Mouse (Mus musculus) gastrocnemius, adult 2 months (tissue): ENCODE results near the gene Aff1. TPM values are rescaled to one million over a fixed set of nuclear protein-coding genes. Genes with fewer than 3 reads are reported as not detected.
A peak's percentile ranks its signal among the peaks of the same experiment; 100 is the strongest.

Experiments
- DNase-seq: peaks from one replicate; pipeline ENCODE4 v3.0.0; 2022
- H3K27ac ChIP-seq: fragments of 200-600 bp; 2 replicates; pipeline ENCODE4 v1.8.1; 2022; ENCODE audit warnings: mild to moderate bottlenecking
- H3K4me3 ChIP-seq: fragments of 200-600 bp; 2 replicates; pipeline ENCODE4 v1.8.1; 2022; ENCODE audit warnings: mild to moderate bottlenecking, moderate library complexity
- CTCF ChIP-seq: fragments of 200-600 bp; IDR thresholded peaks from 2 replicates; pipeline ENCODE4 v1.8.1; 2022; ENCODE audit warnings: antibody characterized with exemption, mild to moderate bottlenecking, moderate library complexity
- intact Hi-C: fragments of 180-260 bp; cut with DNase I; formaldehyde crosslinking; loops from one replicate; pipeline ENCODE4 v1.15.1; 2025
- long read RNA-seq, 2 experiments: library from polyadenylated mRNA; stranded (forward); transcript quantifications; one replicate each; pipeline ENCODE4 v2.0.0; 2021
- total RNA-seq, 2 experiments: library from RNA; stranded (reverse); gene quantifications; 2 replicates each; pipeline ENCODE4 v1.2.3; 2021

Gene Aff1
- total RNA-seq, result 10 to 100 TPM; 46.7 to 52.8 TPM
- long read RNA-seq, experiment 1, full-length matches to known transcripts, result 1 of 9 reads
- long read RNA-seq, experiment 1, partial matches to known transcripts, result 6 of 9 reads
- long read RNA-seq, experiment 1, other reads (novel, unspliced or antisense), result 2 of 9 reads
- long read RNA-seq, experiment 2, full-length matches to known transcripts, result 1 of 6 reads
- long read RNA-seq, experiment 2, partial matches to known transcripts, result 4 of 6 reads
- long read RNA-seq, experiment 2, other reads (novel, unspliced or antisense), result 1 of 6 reads

DNA sequence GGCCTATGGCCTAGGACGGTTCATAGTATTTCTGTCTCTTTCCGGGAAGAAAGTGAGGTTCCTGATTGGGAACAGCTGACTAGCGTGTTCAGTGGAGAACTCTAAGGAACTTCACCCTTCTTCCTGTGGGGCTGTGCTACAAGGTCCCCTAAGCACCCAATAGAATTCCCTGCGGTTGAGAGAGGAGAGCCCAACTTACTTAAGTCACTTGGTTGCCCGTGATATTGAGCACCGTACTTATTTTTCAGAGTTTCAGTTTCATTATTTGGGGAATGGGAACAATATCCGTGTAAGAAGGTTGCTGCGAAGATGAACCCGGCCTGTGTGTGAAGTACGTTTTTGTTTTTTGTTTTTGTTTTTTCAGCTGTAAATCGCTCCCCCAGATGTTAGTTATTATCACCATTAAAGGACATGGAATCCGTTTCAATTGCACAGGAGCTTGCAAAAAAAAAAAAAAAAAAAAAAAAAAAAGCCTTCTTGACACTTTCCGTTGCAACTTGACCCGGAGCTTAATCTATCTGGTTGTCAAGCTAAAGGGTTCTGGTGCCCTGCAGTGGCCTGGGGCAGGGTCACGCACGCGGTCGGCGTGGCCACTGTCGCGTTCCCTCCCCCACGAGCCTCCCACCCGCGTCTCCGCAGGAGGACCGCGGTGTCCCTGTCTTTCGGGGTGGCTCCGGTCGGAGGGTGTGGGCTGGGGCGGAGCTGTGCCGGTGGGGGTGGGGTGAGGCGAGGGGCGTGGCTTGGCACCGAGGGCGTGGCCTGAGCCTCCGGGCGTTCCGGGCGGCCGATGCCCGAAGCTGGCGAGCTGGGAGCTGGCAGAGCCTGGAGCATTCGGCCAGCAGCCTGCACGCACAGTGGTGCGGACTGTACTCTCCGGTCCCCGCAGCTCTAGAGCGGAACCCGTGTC is at the start of gene Aff1:
TSS of gene Aff1 (plus strand) at position 751 of the 907 bp plus-strand sequence.
- TF ChIP-seq CTCF, result no peak
- H3K4me3 ChIP-seq, result peak within 1 kb of the TSS; percentile 98
- peak within 1 kb of the TSS; percentile 99 for H3K27ac ChIP-seq
- peak; percentile 98 for DNase-seq
- intact Hi-C loops, result loop anchor here (2.0 to 5.0 kb wide), 2 partner anchors 61 to 235 kb away; no protein-coding TSS in a partner anchor

DNA sequence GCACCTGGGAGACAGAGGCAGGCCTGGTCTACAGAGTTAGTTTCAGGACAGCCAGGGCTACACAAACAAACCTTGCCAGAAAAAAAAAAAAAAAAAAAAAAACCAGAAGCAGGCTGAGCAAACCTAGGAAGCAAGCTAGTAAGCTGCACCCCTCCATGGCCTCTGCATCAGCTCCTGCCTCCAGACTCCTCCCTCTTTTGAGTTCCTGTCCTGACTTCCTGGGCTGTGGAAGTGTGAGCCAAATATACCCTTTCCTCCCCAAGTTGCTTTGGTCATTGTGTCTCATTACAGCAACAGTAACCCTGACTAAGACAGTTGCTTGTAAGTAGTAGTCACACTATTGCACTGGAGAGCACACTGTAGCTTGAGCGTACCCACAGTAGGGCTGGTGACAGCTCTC is 48.0 kb upstream of the Aff1 start:
- Histone ChIP-seq H3K4me3 (no peak overlapping the region), H3K27ac (no peak overlapping the region)
- intact Hi-C loops, result no loop called here
- no peak for DNase-seq
- no peak for TF ChIP-seq CTCF

GRCm38 (mm10) chr5:103647320-103647719 is 44.9 kb upstream of the Aff1 start:
- TF ChIP-seq CTCF, result no peak
- DNase-seq, result no peak
- no peak overlapping the region for H3K4me3 ChIP-seq
- H3K27ac ChIP-seq, result no peak overlapping the region
- intact Hi-C loops, result no loop called here

DNA sequence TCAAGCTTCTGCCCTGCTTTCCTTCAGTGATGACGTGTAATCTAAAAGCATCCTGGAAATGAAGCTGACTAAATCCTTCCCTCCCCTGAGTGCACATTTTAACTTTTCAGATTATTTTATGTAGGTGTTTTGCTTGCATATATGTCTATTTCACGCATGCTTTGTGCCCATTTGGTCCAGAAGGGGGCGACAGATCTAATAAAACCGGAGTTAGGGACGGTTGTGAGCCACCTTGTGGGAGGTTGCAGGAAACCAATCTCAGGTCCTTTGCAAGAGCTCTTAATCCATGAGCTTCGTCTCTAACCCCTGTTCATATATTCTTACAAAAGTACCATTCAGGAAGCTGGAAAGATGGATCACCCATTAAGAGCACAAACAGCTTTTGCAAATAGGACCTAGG is 37.9 kb upstream of the Aff1 start:
- no peak overlapping the region for H3K4me3 ChIP-seq
- peak; percentile 52 for TF ChIP-seq CTCF

GRCm38 (mm10) chr5:103654780-103655179 is 37.4 kb upstream of the Aff1 start:
- Histone ChIP-seq H3K27ac (no peak overlapping the region), H3K4me3 (peak overlapping the region; percentile 85; the same call in 1 of the 2 replicates)
- no peak for TF ChIP-seq CTCF
- no peak for DNase-seq
- intact Hi-C loops, result loop anchor here (5.0 to 10.0 kb wide), 2 partner anchors 42 to 60 kb away; no protein-coding TSS in a partner anchor

More for the DNA sequence above, 37.9 kb upstream of the Aff1 start:
- no peak overlapping the region for H3K27ac ChIP-seq
- no peak for DNase-seq
- intact Hi-C loops, result loop anchor here (10.0 kb wide), 1 partner anchor 59 kb away; no protein-coding TSS in a partner anchor

DNA sequence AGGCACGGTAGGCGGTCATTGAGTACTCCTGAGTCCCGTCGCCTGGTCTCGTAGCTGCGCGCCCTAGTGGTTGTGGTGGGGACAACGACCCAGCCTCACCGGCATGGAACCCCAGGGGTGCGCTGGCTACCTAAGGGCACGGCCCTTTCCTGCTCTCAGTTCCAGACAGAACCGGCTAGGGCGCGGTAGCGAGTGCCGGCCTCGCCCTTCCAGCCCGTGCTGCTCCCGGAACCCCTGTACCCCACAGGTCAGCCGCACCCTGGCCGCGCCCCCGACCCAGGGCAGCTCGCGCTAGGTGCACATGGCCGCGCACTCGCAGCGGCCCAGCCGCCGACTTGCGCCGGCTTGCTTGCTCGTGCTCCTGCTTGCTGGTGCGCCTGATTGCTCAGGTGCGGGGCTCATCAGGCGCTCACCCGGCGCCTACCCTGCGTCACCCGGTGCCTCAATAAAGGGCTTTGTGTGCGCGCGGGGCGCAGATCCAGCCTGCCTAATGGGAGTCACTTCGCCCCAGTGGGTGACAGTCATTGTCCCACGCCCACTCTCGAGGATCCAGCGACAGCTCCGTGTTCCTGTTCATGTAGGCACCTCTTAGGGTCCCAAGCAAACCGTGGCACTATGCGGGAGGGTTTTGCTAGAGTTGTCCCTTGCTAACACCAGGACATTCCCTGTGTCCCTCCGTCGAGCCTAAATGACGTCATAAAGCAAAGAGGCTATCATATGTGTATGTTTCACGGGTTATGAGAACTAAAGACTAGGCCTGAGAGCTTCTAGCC is 36.6 kb upstream of the Aff1 start, which contains the start of gene 1700016H13Rik:
TSS of gene 1700016H13Rik (minus strand) at position 665 of the 773 bp plus-strand sequence.
- peak; percentile 83 for DNase-seq
- Histone ChIP-seq H3K4me3 (peak within 1 kb of the TSS; percentile 85), H3K27ac (peak within 1 kb of the TSS; percentile 67)
- intact Hi-C loops, result loop anchor here (5.0 to 10.0 kb wide), 2 partner anchors 43 to 61 kb away; no protein-coding TSS in a partner anchor
- peak; percentile 63 for TF ChIP-seq CTCF

GRCm38 (mm10) chr5:103658921-103659320 is 33.3 kb upstream of the Aff1 start:
- intact Hi-C loops, result loop anchor here (2.0 to 10.0 kb wide), 3 partner anchors 47 to 302 kb away; no protein-coding TSS in a partner anchor
- Histone ChIP-seq H3K27ac (no peak overlapping the region), H3K4me3 (no peak overlapping the region)
- TF ChIP-seq CTCF, result peak; percentile 33
- no peak for DNase-seq

- DNase-seq, result no peak
- peak; percentile 80 for TF ChIP-seq CTCF
- Histone ChIP-seq H3K4me3 (no peak overlapping the region), H3K27ac (no peak overlapping the region)
- intact Hi-C loops, result loop anchor here (2.0 to 10.0 kb wide), 3 partner anchors 47 to 303 kb away; no protein-coding TSS in a partner anchor
Observed at GRCm38 (mm10) chr5:103659571-103659970, 32.6 kb upstream of the Aff1 start.

DNA sequence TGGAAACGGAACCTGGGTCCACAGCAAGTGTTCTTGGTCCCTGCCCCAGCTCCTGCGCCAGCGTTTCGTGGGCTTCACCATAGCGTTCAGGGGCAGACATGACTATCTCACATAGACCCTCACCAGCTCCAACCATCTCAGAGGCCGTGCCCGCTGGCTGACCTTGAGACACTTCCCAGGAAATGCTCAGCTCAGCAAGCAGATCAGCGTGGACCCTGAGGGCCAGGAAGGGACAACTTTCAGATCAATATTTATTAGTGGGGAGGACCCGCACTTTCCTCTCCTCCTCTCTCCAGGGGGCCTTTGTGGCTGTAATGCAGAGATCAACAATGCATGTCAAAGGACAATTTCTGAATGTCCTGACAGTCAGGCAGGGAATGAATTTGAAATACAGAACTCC is 27.2 kb upstream of the Aff1 start:
- TF ChIP-seq CTCF, result no peak
- no peak overlapping the region for H3K4me3 ChIP-seq
- DNase-seq, result no peak

DNA sequence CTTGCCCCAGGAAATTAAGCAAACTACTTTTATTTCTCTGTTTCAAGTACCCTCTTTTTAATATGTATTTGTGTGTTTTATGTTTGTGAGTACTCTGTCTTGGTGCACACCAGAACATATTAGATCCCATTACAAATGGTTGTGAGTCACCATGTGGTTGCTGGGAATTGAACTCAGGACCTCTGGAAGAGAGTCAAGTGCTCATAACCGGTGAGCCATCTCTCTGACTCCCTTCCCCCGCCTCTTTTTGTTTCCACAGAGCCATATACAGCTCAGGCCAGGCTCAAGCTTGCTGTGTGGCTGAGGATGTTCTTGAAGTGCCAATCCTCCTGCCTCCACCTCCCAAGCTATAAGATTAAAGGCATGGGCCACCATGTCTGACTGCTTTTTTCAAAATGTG is 26.3 kb upstream of the Aff1 start:
- intact Hi-C loops, result no loop called here
- DNase-seq, result no peak
- TF ChIP-seq CTCF, result no peak
- H3K27ac ChIP-seq, result no peak overlapping the region
- H3K4me3 ChIP-seq, result no peak overlapping the region

More for the DNA sequence above, 27.2 kb upstream of the Aff1 start:
- H3K27ac ChIP-seq, result no peak overlapping the region
- intact Hi-C loops, result no loop called here

DNA sequence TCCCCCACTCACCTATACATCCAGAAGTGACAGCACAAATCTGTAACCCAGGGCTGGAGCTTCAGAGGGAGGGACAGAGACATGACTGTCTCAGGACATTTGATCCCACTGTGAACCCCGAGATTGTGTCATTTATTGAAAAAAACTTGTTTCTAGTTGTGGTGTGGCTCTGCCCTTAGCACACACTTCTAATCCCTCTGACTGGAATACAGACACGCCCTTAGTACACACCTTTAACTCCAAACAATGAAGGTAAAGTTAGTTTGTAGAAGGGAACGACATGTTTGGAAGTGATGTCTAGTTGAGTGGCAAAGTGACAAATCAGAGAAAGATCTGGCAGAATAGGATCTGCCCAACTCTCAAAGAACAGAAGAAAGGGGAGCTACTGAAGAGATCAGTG is 20.3 kb upstream of the Aff1 start:
- DNase-seq, result no peak
- TF ChIP-seq CTCF, result no peak
- intact Hi-C loops, result no loop called here
- Histone ChIP-seq H3K4me3 (no peak overlapping the region), H3K27ac (no peak overlapping the region)

DNA sequence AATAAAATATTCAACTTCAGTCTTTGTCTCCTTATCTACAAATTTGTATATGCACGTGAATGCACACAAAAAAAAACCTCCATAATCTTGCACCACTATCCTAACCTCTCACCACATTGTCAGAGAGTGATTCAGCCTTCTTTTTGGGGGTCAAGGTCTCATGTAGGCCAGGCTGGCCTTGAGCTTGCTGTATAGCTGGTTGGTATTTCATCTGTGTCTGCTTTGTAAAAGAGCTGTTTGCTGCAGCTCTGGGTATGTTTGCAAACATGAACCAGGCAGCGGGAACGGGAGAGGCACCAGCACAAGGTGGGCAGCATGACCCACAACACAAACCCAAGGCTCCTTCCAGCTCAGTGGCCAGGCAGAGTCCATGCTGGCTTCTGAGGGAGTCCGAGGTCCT is 18.6 kb upstream of the Aff1 start:
- no peak for TF ChIP-seq CTCF
- no peak for DNase-seq
- intact Hi-C loops, result no loop called here
- Histone ChIP-seq H3K4me3 (no peak overlapping the region), H3K27ac (no peak overlapping the region)
